Mouse (Mus musculus): ENCODE measurements around the gene Dscam.

The Dscam gene

GRCm38 (mm10) chr16:97018304-97018703 is 152.2 kb downstream of the Dscam start:
- no peak for DNase-seq (ENCODE audit: low spot score in 2 of 2)

- DNase-seq (ENCODE audit: low spot score in 2 of 2): no peak
Observed at GRCm38 (mm10) chr16:97017171-97017738, 153.3 kb downstream of the Dscam start.

- no peak for DNase-seq (ENCODE audit: low spot score in 2 of 2)
Observed at GRCm38 (mm10) chr16:97016244-97016850, 154.2 kb downstream of the Dscam start.

GRCm38 (mm10) chr16:97014343-97014742 is 156.2 kb downstream of the Dscam start:
- no peak for DNase-seq (ENCODE audit: low spot score in 2 of 2)

GRCm38 (mm10) chr16:97009116-97010055 is 161.2 kb downstream of the Dscam start:
- DNase-seq (ENCODE audit: low spot score in 2 of 2): peak in 1 of 2 experiments; percentile 21

- no peak for DNase-seq (ENCODE audit: low spot score in 2 of 2)
Observed at GRCm38 (mm10) chr16:97007892-97008527, 162.5 kb downstream of the Dscam start.

- no peak for DNase-seq (ENCODE audit: low spot score in 2 of 2)
Observed at GRCm38 (mm10) chr16:97006854-97007182, 163.7 kb downstream of the Dscam start.

GRCm38 (mm10) chr16:97006041-97006853 is 164.3 kb downstream of the Dscam start:
- DNase-seq (ENCODE audit: low spot score in 2 of 2): no peak

- no peak for DNase-seq (ENCODE audit: low spot score in 2 of 2)
Observed at GRCm38 (mm10) chr16:97003965-97004364, 166.6 kb downstream of the Dscam start.

- no peak for DNase-seq (ENCODE audit: low spot score in 2 of 2)
Observed at GRCm38 (mm10) chr16:97002837-97003236, 167.7 kb downstream of the Dscam start.

- DNase-seq (ENCODE audit: low spot score in 2 of 2): peak; percentile 33 to 50
Observed at GRCm38 (mm10) chr16:97002189-97002588, 168.4 kb downstream of the Dscam start.

GRCm38 (mm10) chr16:96996854-96997253 is 173.7 kb downstream of the Dscam start:
- DNase-seq (ENCODE audit: low spot score in 2 of 2): peak in 1 of 2 experiments; percentile 49

- no peak for DNase-seq (ENCODE audit: low spot score in 2 of 2)
Observed at GRCm38 (mm10) chr16:96995858-96996257, 174.7 kb downstream of the Dscam start.

- no peak for DNase-seq (ENCODE audit: low spot score in 2 of 2)
Observed at GRCm38 (mm10) chr16:96987396-96987795, 183.2 kb downstream of the Dscam start.

- no peak for DNase-seq (ENCODE audit: low spot score in 2 of 2)
Observed at GRCm38 (mm10) chr16:96973300-96973699, 197.3 kb downstream of the Dscam start.

GRCm38 (mm10) chr16:96971768-96972167 is 198.8 kb downstream of the Dscam start:
- no peak for DNase-seq (ENCODE audit: low spot score in 2 of 2)

GRCm38 (mm10) chr16:96970412-96970811 is 200.1 kb downstream of the Dscam start:
- DNase-seq (ENCODE audit: low spot score in 2 of 2): no peak

GRCm38 (mm10) chr16:96969643-96970042 is 200.9 kb downstream of the Dscam start:
- no peak for DNase-seq (ENCODE audit: low spot score in 2 of 2)

- no peak for DNase-seq (ENCODE audit: low spot score in 2 of 2)
Observed at GRCm38 (mm10) chr16:96968885-96969480, 201.6 kb downstream of the Dscam start.

GRCm38 (mm10) chr16:96959695-96960094 is 210.9 kb downstream of the Dscam start:
- no peak for DNase-seq (ENCODE audit: low spot score in 2 of 2)
